Mouse (Mus musculus): Measurements from ENCODE around the gene Card10.

Gene Card10

DNA sequence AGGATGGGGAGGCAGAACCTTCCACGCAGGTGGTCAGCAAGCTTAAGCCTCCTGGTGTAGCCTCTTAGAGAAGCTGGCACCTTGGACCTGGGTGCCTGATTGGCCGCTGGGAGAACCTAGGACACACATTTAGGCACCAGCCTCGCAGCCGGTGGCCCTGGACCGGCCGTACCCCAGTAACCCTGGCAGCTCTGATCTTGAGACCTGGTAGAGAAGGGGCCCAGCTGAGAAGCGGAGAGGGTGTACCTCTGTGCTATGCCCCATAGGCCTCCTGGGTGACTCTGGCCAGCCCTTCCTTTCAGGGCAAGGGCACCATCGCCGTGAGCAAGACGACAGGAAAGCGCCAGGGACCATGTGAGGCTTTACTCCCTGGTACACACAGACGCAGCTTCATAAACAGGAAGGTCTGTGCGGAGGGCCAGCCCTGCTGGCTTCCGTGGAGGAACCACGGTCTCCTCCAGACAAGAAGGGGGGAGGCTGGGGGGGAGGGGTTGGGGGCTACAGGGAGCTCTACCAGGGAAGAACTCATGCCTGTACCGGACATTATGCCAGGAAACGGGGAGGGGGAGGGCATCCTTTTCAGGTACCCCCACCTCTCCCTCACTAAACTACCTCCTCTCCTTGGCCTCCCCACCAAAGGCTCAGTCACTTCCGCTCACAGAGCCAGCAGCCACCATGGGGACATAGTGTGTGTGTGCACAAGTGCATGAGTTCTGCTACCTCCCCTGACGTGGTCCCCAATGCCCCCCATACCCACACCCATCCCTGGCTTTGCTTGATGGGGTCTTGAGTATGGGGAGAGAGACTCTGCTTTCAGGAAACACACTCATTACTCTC lies 31.1 kb downstream of the Card10 start:
- no peak for DNase-seq

DNA sequence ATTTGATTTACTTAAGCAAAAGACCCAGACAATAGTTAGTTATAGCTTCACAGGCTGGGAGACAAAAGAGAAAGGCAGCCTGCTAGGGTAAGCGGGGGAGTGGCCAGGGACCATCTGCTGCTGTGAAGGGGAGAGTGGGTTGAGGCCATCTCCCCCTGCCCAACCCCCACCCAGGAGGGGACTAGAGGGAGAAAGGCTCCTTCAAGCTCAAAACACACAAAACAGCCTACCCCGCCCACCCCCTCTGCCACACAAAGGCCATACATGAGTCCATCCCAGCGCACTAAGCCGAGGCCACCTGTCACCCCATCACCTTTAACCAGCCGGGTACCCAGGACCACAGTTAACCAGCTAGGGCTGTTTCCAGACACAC lies 31.9 kb downstream of the Card10 start:
- no peak for DNase-seq

DNA sequence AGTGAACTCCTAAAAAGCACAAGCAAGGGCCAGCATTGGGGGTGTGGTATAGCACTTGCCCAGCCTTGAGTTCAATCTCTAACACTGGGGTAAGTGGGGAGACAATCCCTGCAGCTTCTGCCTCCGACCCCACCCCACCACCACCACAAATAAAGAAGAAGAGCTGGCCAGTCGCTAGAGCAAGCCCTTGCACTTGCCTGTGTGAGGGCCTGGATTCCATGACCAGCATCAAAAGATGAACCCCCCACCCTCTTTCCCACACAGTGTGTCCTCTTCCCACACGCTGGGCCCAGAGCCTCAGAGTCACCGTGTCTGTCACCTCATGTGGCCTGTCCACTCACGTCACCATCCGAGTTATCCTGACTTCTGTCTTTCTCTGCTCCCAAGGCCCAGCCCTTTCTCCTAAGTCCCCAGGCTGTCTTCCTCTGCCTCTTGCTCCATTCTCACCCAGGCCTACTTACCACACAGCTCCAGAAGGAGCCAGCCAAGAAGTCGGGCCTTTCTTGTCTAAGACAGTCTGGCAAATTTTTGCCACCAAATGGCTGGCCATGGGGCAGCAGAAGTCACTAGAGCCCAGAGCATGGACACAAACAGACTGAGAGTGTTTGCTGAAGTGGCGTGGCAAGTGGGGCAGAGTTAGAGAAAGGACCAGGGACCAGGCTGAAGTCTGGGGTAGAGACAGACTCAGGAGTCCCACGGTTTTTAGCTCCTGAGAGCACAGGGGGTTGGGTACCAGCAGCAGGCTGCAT lies 32.4 kb downstream of the Card10 start:
- no peak for DNase-seq

DNA sequence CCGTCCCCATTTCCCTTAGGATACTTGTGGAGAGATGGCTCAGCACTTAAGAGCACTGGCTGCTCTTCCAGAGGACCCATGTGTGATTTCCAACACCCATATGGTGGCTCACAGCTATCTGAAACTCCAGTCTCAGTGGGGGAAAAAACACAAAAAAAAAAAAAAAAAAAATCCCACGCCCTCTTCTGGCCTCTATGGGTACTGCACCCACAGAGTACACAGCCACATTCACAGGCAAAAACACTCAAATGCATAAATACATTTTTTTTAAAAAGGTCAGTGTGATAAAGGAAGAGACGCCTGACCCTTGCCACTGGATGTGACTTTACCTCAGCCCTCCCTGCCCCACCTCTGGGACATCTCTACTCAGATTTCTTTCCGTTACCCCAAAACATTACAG lies 33.8 kb downstream of the Card10 start:
- DNase-seq, result no peak

DNA sequence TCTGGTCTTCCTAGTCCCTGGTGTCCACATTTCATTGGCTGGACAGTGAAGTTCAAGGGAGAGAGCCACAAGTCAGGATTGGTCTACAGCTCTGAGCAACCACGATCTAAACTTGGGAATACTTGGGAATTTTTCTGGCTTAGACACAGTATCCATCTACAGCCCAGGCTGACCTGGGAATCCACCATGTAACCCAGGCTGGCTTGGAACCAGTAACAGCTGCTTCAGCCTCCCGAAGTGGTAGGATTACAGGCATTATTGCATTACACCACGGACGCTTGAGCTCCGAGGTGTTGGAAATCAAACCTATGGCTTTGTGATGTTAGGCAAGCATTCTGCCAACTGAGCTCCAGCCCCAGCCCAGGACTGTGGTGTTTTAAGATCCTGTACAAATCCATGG lies 39.1 kb downstream of the Card10 start:
- no peak for DNase-seq

DNA sequence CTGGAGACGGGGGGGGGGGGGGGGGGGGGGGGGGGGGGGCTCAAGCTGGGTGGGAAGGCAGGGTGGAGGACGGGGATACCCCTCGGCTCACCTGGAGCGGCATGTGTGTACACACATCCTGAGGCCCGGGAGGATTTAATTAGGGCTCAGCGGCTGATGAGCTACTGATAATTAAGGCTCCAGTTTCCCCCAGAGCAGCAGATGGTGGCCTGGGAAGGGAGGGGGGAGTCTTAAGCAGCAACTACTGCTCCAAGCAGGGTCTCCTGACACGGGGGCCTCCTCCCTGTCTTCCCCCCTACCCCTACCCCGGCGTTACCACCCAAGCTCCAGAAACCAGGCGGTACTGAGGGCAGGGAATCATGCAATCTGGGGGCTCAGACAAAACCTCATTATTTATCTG lies 39.6 kb downstream of the Card10 start:
- no peak for DNase-seq

DNA sequence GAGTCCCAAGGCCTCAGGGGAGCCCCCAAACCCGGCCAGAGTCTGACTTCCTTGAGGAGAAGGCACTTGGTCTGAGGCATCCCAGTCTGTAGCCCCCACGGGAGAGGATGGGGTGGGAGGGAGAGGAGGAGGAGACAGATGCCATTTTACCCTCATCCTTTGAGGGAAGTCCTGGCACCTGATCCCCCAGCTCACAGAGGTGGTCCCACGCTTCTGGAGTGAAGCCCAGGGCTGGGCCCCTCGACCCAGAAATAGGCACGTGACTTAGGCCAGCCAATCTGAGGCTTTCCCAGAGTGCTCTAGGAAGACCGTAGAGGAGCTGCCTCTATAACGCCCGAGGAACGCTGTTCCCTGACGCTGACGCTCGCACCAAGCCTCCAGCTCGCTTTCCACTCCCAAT lies 41.7 kb downstream of the Card10 start:
- DNase-seq, result no peak

DNA sequence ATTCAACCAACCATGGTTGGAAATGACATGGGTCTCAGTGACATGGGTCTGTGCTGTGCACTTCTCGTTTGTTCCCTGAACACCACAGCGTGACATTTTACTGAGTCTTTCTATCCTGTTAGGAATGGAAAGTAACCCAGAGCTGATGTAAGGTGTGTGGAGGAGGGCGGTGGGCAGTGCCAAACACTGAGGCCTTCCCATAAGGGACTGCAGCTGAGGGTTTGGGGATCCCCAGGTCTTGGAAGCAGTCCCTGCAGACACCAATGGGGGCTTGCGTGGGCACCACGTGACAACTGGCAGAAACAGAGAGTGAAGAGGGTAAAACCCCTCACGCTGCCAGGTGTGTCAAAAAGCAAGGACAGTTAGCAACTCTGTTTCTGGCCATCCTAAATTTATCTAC lies 44.7 kb downstream of the Card10 start:
- no peak for DNase-seq

DNA sequence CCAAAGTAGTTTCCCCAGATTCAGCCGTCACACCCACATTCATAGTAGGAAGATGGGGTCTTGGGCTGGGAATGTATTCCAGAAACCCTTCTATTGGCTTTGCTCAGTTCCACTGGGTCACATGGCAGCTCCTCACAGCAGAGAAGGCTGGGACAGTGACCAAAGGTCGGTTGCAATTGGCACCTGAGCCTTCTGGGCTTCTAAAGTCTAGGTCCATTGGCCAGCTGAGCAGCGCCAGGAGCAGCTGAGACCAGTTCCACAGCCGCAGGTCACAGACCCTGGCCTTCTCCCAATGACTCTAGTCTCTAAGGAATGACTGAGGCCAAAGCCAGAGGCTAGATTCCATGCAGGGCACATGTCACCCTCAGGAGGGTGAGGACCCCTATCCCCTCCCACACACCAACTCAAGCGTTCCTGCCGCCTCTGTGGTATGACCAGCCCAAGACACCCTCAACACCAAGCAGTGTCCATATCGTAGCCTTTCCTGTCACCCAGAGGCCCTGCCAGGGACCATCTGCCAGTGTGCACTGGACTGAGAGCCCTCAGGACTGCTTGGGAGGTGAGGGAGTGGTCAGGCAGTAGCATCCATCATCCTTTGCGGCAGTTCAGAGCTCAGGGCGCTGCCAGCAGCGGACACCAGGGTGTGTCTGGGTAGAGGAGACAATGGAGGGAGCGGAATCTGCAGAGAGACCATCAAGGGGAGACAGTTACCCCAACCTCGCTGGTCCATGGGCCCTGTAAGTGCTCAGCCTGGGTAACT lies 46.7 kb downstream of the Card10 start:
- no peak for DNase-seq

DNA sequence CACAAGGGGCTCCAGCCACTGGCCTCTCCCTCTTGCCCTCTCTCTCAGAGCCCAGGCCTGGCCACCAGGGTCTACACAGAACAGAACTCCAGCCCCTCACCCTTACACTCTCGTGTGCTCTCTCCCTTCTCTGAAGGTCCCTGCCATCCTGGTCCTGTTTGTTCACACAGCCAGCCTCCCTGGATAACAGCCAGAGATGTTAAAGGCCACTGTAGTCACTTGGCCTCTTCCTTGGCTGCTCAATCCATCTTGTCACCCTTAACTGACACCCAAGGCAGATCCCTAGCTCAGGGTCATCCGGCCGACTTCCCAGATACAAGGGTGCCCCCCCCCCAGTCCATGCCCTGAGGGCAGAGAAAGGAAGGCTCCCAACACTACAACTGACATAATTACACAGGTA lies 47.6 kb downstream of the Card10 start:
- no peak for DNase-seq

DNA sequence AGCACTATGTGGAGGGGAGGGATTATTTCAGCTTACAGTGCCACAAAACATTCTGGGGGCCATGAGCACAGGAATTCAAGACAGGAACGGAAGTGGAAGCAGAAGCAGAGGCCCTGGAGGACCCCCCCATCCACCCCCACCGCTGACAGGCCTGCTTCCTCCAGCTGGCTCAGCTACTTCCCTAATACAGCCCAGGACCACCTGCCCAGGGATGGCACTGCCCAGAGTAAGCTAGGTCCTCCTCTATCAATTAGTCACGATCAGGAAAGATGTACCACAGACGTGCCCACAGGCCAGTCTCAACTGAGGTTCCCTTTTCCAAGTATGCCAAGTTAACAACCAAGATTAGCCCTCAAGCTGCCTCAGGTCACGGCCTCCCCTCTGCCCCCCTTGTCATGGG lies 48.7 kb downstream of the Card10 start:
- no peak for DNase-seq

DNA sequence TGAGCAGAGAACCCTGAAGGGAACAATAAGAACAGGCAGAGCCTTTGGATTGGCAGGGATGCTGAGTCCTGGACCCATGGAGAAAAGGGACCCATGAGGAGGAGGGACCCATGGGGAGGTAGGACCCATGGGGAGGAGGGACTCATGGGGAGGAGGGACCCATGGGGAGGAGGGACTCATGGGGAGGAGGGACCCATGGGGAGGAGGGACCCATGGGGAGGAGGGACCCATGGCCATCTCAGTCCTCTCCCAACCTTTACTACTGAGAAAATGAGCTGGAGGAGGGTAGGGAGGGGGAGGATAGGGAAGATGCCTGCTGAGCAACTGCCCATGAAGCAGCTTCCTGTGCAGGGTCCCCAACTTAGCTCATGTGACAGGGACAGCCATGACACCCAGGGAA lies 49.9 kb downstream of the Card10 start:
- no peak for DNase-seq

DNA sequence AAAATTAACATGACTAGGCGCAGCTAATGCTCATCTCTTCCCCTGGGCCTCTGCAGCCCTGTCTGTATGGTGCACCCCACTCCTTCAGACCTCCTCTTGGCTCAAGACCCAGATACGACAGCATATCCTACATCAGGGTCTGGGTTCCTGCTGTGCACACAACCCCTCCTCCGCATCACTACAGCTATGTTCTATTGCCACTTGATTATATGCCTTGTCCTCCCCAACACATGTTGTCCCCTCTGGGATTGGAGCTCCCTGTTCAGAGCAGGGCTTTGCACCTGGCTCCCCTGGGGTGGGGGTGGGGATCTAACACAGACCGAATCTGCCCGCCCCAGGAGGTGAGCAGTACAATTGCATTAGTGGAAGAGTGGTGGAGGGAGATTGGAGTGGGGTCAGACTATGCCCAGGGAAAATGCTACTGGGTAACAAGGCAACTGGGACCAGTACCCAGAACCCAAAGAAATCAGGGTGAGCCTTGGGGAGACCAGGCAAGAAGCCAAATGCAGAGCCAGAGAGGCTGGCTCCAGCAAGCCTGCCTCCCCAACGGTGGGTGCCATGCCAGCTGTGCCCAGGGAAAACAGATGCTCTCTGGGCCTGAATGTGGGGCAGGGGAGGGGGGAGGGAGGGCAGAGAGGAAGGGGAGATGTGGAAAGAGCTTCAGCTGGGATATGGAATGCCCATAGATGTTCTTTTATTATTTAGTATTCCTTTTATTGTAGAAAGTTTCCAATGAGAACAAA lies 52.1 kb downstream of the Card10 start:
- DNase-seq, result no peak

DNA sequence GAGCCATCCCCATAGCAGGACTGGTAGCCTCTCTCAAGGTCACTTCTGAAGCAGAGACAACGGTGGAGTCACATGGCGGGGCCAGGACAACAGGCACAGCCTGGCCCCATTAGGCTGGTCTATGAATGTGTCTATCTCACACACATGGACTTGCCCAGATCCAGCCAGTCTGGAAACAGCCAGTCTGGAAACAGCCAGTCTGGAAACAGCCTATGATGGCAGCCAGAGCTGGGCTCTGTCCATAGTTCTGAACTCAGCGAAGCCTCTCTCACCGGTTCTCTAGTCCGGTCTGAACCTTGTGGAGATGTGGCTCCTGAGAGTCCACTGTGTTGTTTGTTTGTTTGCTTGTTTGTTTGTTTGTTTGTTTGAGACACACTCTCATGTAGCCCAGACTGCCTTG lies 53.0 kb downstream of the Card10 start:
- DNase-seq, result no peak

DNA sequence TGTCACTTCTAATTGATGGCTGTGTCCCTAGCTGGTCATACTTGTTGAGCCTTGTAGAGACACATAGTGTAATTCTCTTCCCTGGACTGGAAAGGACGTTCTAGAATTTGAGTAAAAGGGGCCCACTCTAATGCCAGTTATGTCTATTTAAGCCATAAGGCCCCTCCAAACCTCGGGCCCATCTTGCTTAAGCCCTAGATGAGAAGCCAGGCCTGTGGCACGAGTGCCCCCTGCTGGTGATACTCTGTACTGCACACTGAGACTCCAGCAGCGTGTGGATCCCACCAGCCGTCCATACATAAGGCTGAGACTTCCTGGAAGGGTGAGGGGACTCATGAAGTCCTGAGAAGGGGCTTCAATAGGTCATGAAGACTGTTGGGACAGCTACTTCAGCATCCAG lies 58.6 kb downstream of the Card10 start:
- DNase-seq, result peak; percentile 70 to 77

DNA sequence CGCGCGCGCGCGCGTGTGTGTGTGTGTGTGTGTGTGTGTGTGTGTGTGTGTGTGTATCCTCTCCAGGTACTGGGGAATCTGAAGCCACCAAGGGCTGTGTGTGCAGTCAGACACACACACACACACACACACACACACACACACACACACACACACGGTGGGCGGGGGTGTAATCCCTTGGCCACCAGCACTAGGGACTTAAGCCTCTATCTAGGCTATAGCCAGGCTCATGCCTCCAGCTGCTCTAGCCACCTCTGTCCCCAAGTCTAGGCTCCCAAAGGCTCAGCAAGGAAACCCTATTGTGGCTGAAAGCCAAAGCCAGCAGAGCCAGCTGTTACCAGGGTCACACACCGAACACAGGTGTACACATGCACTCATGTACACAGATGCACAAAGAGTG lies 60.0 kb downstream of the Card10 start:
- DNase-seq, result no peak

DNA sequence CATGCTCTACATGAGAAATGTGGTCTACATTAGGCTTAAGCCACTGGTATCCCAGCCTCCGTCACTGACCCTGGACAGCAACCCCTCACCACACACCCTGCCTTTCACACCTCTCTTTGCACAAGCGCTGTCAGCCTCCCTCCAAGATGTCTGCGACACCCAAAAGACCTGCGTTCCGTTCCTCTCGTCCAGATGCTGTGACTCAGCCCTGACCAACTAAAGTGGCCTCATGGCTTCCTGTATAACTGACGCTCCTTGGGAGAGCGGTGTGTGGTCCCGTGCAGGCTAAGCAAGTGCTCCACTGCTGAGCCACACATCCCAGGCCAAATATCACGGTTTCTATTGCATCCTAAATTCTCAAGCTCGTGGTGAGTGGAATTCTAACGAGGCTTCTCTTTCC lies 62.2 kb downstream of the Card10 start:
- DNase-seq, result no peak

DNA sequence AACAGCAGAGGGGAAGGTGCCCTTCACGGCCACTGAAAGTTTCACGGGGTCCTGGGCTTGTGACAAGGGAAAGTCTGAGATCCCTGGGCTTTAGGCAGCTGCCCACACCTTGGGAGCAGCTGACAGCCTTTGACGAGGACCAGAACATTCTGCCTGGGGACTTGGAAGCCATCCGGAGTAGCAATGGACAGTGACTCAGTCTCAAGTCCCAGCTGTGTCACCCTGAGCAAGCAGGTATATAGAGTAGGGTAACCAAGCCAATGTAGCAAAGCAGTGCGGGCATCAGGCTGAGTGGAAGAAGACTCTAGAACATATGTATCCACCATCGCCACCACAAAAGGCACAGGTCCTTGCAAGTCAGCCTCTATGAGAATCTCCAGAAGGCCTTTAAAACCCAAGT lies 65.7 kb downstream of the Card10 start:
- DNase-seq, result no peak

DNA sequence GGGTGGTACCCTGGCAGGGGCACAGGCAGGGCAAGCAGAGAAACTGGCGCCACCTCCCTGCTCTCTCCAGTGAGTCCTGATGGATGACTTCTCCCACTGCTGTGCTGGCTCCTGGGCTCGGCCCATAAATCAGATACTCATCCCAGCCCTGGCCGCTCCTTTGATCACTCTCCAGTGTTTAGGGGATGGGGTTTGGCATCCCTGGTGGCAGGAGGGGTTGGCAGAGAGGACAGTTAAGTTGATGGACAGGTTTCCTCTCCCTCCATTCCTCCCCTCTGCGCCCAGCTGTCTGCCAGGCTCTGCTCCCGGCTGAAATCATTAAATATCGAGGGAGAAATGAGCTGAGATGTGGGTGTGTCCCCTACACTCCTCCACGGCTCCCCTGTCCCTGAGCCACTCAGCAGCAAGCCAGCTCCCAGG lies 66.2 kb downstream of the Card10 start:
- DNase-seq, result no peak

DNA sequence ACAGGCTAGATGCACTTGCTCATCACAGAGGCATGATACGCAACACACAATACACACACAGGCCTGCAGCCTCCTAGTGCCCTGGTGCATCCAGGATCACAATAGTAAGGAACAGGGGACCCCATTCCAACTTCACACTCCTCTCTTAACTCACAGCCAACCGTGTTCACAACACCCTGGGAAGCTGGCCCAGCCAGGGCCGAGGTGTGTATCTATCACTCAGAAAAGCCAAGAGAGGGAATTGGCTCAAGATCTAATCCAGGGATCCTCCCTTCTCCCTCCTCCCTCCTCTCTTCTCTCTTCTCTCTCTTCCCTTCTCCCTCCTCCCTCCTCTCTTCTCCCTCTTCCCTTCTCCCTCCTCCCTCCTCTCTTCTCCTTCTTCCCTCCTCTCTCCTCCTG lies 66.7 kb downstream of the Card10 start:
- DNase-seq, result no peak

DNA sequence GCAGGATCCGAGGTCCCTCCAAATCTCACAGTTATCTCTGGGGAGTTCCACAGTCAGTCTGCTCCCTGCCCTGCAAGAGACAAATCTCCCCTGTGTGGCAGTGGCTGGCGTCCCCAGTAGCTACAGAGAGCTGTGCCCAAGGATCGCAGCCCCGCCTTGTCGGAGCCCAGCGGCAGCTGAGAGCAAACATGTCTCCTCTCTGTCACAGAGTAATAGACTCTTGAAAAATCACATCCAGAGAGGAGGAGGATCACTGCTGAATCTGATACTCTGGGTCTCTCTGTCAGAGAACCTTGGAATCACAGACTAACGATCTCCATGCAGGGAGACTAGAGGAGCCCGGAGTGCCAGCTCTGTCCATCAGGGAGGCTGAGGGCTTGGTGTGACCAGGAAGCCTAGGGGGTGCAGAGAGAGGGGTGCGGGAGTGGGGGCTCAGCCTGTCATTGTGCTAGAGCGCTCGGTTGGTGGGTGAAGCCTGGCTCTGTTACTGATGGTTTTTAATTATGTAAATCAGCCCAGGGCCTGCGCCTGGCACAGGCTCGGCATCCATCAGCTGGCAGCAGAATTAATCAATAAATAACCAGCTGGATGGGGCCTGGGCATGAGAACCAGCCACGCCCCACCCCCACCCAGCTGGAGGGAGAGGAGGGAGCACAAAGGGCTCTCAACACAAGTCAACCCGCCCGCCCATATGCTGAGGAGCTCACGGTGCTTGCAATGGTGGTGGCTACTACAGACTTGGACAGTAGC lies 67.2 kb downstream of the Card10 start:
- no peak for DNase-seq

DNA sequence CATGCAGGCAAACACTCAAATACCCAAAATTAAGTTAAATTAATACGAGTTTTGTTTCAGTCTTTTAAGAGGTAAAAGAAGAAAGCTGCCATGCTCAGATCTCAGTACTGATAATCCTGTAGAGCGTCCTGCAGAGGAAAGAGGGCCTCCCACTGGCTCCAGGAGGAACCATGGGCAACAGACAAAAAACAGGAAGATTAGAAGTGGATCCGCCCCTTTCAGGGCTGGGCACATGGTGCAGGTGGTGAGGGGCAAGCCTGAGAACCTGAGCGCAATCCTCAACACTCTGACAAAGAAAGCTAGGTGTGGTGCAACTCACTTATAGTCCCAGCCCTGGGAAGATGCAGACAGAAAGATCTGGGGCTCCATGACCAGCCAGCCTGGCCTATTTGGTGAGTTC lies 71.0 kb downstream of the Card10 start:
- no peak for DNase-seq
